Mouse (Mus musculus) heart, postnatal 25 days (tissue): ENCODE measurements at regions not wholly inside any gene's neighbourhood (a gene's known extent, or its start where the extent isn't known, plus 50 kb on each side); places are given as distances from the start of the nearest gene placed in this dataset.

Experiments
- DNase-seq: peaks from one replicate; pipeline ENCODE4 v3.0.0; 2022; ENCODE audit warnings: low spot score
- intact Hi-C: fragments of 180-260 bp; cut with DNase I; formaldehyde crosslinking; loops from one replicate; pipeline ENCODE4 v1.15.1; 2025

DNA sequence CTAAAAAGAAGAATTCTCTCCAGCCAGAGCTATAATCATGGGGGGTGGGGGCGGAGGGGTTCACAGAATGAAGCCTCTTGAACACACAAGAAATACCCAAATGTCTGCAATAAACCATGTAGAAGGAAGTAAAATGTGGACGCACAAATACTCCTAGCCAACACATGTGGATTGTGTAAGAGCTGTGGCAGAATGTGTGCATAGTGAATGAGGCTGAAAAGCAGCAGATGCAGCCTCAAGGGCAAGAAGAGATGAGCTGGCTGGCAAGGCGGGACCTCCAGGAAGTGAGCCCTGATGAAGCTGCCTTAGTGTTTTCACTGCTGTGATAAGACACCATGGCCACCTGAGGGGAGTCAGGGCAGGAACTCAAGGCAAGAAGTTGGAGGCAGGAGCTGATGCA, 53.3 kb upstream of the Arhgap28 start:
- no peak for DNase-seq
- intact Hi-C loops: no loop called here

DNA sequence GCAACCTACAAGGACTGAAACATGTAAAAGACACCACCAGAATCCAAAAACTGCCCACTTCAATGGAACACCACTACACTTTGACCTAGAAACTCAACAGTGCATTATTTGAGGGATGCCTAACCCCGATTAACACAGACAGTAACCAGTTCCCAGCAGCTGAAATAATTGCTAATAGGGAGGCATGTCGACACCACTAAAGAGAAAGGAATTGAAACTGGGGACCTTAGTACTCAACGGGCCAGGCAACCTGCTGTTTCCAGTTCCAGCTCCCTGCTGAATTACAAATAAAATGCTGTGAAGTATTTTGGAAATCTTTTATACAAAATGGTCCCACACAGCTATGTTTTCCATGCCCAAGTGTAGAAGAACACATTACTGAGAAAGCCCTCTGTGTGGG, 56.5 kb upstream of the Arhgap28 start:
- no peak for DNase-seq
- intact Hi-C loops: no loop called here

DNA sequence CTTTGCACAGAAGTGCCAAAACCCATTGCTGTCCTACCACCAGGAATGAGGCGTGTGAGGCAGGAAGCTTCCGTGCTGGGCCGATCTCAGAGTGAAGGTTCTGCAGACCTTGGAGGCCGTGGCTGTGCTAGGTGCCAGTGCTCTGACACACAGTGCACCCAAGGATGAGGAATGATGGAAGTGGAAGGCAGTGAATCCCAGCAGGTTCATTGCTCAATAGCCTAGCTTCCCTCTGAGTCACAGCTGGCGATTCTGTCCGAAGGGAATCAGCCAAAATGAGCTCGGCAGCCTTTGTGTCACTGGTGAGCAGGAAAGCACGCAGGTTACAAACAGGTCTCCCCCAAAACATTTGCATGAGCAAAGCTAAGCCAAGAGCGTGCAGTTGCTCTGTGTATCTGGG, 61.8 kb upstream of the Arhgap28 start:
- intact Hi-C loops: no loop called here
- no peak for DNase-seq

DNA sequence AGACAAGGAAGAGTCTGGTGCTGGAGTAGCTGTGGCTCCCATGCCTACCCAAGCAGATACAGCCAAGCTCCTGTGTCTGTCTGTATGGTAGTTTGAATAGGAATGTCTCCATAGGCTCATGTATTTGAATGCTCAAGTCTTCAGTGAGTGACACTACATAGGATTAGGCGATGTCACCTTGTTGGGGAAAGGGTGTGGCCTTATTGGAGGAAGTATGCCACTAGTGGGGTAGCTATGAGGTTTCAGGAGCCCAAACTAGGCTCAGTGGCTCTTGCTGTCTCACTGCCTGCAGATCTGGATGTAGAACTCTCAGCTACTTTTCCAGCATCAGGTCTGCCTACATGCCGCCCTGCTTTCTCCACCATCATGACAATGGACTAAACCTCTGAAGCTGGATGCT, 62.3 kb upstream of the Arhgap28 start:
- intact Hi-C loops: no loop called here
- no peak for DNase-seq

DNA sequence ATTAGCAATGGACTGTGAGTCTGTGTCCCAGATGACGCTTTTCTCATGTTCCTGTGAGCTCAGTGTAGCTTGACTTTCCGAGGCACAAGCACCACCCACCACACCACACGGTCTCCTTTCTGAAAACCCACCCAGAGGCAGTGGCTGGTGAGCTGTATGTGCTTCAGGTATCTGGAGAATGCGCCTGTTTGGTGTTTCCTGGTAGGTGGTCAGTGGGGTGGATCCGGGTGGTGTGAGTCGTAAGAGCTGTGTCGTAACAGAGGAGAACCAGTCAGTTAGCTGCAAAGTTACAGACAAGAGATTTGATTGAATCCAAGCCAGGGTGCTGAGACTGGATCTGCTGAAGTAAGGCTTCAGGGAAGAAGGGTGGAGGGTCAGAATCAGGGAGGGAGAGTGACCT, 65.1 kb upstream of the Arhgap28 start:
- DNase-seq: no peak
- intact Hi-C loops: no loop called here

DNA sequence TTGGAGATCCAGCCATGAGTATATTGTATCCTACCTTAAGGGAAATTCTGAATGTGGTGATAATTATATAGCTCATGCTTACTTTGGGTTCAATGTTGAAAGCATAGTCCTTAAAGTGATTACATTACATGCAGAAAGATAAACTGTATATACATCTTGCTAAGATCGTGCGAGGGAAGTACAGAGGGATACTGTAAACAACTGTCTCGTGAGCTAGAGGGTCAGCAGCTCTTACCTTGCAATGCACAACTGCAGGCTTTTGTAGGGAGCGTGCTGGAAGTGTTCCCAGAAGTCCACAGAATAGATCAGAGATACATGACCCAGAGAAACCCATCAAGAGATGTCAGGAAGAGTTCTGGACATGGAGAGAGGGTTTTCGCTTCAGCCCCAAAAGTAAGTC, 65.6 kb upstream of the Arhgap28 start:
- no peak for DNase-seq
- intact Hi-C loops: no loop called here

DNA sequence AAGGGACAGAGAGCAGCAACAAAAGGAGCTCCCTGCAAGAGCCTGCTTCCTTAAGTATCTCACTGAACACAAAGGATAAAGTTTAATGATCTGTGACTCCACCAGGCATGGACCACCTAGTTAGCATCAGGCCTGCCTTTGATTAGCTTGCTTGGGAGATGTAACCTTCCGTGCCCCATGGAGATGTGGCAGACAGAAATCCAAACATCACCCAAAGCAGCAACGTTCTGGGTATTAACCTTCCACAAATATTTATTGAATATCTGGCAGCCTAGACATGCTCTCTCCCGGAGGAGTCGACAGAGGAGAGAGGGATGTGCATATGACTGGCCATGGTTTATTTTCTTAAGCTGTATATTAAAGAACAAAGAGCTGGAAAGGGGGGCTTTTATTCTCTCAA, 67.6 kb upstream of the Arhgap28 start:
- intact Hi-C loops: no loop called here
- DNase-seq: no peak

DNA sequence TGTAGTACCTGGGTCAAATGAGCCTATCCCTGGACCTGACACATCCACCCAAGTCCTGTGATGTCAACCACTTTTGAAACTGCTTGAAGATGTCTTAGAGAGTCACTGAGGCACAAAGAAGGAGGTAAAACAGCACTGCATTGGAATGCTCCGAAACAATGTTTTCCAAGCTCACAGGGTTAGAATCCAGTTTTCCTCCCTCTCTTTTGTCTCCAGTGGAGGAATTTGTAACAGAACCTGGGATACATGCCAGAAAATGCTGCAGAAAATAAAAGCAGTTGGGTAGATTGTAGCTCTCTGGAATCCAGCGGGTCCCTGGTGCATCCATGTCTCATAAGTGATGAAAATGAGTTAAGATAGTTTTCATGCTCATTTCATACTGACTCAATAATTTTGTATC, 71.8 kb upstream of the Arhgap28 start:
- intact Hi-C loops: no loop called here
- DNase-seq: no peak

DNA sequence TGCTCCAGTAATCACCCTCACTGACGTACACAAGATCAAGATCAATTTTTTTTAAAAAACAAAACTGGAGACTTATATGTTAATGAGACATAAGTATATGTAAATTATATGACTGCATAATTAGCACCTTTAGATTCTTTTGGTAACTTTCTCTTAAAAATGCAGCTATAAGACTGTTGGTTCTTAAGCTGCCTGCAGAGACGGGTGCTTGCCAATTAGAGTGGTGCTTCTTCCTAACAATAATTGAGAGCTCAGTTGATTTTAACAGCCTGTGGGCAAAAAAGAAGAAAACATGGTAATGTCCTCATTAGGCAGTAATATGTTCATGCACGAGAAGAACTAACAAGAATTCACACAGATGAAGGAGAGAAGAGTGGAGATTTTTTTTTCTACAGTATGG, 74.8 kb upstream of the Arhgap28 start:
- no peak for DNase-seq
- intact Hi-C loops: no loop called here

DNA sequence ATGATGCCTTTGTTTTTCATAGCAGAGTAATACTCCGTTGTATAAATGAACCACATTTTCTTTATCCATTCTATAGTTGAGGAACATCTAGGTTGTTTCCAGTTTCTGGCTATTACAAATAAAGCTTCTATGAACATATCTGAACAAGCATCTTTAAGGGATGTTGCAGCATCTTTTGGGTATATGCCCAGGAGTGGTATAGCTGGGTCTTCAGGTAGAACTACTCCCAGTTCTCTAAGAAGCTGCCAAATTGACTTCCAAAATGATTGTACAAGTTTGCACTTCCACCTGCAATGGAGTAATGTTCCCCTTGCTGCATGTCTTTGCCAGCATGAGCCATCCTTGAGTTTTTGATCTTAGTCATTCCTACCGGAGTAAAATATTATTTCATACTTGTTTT, 80.5 kb upstream of the Arhgap28 start:
- intact Hi-C loops: no loop called here
- no peak for DNase-seq

DNA sequence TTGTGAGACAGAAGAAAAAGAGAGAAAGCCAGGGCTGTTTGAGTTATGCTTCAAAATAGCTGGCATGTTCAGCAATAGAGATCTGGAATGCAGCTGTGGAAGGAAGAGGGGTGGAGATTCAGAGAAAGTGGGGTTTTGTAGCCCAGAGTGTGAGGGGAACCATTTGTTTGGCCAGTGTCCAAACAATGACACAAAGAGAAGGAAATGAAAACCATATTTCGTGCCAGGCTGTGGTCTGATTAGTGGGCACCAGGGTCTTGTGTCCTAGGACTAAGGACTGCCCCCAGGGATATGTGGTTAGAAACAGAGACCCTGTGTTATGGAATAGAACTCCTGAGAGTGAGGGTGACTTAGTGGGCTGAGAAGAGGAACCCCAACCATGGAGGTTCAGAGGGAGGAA, 83.2 kb upstream of the Arhgap28 start:
- intact Hi-C loops: no loop called here
- no peak for DNase-seq

DNA sequence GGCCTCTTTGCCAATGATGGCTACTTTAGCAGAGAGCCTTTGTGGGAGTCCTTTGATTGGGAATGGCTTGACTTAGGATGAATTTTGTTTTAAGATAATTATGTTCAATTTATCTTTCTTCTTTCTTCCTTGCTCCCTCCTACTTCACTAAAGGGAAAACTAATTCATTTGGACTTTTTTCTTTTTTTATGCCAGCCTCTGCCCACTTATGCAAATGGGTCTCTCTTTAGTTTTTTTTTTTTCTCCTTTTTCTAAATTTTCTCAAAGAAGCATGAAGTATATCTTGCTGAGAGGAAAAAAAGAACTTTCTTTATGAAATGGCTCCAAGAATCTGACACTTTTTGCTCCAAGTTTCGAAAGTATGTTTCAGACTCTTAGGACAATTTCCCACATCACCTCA, 85.3 kb upstream of the Arhgap28 start:
- intact Hi-C loops: no loop called here
- DNase-seq: no peak

DNA sequence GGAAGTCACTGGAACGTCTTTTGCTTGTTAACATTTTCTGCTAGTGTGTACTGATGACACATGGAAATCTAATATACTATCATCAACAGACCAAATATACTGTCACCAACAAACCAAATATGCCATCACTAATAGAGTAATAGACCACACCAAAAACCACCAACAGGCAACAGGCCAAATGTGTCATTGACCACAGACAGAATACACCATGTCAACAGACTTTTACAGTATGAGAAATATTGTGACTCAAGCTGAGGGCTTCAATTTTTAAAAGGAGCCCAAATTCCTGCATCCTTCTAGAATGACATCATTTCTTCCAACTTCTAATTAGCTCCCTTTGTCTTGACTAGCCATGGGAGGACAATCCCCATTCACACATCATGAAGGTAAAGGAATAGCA, 85.9 kb upstream of the Arhgap28 start:
- intact Hi-C loops: no loop called here
- no peak for DNase-seq

DNA sequence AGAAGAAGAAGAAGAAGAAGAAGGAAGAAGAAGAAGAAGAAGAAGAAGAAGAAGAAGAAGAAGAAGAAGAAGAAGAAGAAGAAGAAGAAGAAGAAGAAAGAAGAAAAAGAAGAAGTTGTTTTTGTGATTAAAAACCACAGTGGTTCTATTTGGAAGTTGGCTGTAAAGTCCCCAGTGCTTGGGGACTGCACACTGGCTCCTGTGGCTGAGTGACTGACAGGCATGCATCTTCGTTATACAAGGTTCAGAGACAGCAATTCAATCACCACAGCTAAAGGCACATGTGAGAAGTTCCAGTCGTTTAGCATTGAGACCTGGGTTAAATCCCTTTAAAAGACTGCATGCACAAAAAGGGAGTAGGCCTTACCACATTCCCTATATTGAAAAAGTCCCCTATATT, 93.1 kb upstream of the Arhgap28 start:
- DNase-seq: no peak
- intact Hi-C loops: no loop called here

DNA sequence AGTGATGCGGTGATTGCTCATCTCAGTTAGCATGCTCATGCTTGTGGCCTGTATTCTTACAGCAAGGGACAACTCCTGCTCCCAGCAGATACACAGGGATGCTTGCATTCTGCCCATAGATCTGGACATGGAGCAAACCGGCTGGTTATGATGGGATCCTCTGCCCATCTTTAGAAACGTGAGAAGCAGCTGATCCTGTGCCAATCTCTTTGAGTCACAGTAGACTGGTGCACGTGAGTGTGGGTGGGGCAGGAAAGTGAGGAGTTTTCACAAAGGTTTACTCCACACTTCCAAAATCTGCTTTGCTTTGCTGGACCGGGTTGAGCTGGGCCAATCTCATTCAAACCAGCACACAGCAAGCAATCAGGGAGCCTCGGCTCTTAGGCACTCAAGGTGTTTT, 93.5 kb upstream of the Arhgap28 start:
- DNase-seq: no peak
- intact Hi-C loops: no loop called here

DNA sequence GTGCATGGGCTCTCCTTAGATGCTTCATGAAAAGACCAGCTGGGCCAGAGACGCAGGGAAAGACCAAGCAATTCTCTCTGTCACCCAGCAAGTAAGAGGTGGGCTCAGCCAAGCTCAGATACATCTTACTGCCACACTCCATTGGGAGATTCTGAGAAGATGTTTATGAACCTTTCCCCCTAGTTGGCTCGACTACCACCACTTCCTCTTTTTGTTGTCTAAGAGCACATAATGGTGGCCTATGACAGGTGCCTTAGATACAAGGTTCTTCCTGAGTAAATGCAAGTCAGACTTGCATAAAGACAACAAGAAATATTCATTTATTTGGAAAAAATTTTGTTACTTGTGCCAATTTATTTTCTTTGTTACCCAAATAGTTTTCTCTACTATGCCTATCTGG, 96.2 kb upstream of the Arhgap28 start:
- no peak for DNase-seq
- intact Hi-C loops: no loop called here

DNA sequence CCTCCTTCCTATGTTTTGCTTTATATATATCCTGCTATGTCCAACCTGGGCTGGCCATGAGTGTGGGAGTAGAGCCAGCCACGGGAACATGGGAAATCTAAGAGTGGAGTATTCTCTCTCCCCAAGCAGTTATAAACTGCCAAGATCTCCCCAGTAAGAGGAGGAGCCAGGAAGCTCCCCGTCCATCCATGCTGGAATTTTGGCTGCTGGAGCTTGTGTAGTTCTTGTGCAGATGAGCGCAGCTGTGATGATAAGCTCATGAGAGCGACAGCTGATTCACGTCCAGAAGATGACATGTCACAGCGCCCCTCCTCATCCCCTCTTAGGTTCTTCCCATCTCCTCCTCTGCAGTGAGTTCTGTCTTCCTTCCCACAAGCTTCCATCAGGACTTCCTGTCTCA, 99.4 kb upstream of the Arhgap28 start:
- DNase-seq: peak; percentile 46
- intact Hi-C loops: no loop called here

DNA sequence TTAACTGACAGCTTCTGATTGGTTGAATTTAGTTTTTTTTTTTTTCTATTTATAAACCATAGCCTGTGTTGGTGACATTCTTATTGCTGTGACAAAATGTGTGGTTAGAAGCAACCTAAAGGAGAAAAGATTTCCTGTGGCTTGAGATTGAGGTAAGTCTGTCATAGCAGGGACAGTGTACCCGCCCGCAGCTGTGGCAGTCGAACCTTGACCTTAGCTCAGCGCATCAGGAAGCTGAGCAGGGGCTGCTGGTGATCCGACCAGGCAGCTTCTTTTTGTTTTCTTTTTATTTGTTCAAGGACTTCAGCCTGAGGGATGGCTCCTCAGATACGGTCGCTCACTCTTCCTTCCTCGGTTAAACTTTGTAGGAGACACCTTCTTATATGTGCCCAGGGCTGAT, 102.4 kb upstream of the Arhgap28 start:
- intact Hi-C loops: no loop called here
- DNase-seq: no peak

DNA sequence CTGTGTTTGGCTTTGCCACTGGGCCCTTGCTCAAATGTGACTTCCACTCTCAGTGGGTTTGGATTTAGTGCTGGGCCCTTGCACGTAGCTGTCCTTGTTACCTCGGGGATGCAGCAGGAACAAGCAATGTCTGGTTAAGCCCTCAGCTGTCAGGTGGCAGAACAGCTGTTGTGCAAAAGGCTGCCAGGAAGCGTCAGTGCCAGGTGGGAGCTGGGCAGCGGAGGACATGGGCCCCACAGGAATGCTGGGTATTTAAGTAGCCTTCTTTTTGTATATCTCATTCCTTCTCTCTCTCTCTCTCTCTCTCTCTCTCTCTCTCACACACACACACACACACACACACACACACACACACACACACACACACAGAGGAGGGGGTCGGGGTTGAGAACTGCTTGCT, 104.0 kb upstream of the Arhgap28 start:
- intact Hi-C loops: no loop called here
- DNase-seq: no peak

DNA sequence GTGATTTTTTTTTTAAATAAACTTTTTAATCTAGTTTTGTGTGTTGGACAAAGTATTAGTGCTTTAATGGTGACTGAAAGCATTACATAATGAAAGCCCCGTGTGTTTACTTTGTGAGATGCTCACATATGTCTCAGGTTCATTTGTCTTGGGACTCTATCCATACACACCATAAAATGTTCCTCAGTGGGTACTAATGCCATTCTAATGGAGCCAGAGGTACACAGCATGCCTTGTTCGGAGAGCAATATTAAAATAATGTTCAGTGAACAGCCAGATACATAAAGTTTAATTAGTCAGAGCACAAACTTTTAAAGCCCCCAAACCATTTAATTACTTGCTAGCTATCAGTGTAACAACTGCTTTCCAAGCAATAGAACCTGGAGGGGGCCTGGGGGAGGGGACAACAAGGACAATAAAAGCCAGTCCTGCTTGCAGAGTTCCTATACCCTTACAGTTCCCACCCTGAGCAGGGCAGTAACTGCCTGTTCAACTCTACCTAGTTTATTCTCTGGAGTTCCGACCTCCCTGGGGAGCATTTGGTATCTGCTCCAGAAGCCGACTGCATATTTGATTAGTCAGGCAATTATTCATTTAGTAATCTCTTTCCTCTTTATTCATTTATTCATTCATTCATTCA, 108.0 kb upstream of the Arhgap28 start:
- intact Hi-C loops: no loop called here
- DNase-seq: no peak

DNA sequence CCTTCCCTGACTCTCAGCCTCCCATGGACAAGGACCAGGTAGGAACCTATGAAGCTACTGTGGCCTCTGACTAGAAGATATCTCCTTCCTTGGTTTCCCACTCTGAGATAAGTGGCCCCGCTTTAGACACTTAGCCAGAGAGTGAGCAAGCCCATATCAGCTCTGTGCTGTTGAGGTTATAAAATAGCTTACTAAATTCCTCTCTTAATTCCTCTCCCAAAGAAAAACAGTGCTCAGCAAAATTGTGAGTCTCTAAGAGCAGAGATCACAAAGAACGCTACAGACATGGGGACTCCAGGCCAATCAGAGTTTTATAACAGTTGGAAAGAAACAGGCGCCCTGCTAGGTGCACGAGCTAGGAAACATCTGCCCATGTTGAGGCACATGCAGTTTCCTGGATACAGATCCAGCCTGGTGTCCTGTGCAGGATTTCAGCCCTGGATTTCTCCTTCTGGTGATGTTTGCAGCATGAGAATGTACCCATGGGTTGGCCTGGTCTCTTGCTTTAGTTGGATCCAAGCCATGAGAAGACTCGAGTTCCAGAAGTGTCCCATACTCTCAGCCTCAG, 108.9 kb upstream of the Arhgap28 start:
- no peak for DNase-seq

DNA sequence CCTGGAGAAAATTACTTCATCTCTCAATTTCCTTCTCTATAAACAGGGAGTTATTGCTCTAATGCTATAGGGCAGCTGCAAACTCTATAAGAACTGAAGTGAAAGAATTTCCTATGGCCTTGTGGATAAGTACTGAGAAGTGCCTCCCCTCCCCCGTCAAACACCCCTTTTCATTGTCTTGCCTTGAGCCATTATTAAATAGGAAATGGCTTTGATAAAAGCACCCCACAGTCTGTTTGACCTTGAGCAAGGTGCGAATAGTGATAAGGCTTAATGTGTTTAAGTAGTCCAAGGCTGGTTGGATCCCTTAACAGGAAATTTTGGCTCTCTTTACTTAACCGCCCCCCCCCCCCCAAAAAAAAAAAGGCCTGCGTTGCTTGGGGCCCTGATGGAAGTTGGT, 111.7 kb upstream of the Arhgap28 start:
- intact Hi-C loops: no loop called here
- no peak for DNase-seq

More for the DNA sequence above, 108.9 kb upstream of the Arhgap28 start:
- intact Hi-C loops: no loop called here
